Mouse (Mus musculus): Measurements from ENCODE around the gene Unc13d.

DNA sequence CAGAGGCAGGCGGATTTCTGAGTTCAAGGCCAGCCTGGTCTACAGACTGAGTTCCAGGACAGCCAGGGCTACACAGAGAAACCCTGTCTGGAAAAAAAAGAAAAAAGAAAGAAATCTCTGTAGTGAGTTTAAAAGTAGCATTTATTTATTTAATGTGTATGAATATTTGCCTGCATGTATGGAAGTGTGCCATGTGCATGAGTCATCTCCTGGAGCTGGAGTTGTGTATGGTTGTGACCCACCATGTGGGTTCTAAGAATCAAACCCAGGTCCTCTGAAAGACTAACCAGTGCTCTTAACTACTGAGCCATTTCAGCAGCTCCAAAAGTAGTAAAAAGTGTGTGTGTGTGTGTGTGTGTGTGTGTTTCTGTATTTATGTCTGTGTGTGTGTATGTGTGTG is 34.5 kb downstream of the Unc13d start:
- TF ChIP-seq POLR2A (IDR thresholded peaks at IDR 0.05; ENCODE audit: low read depth, low read length) (no peak), CTCF (conservative IDR thresholded peaks at IDR 0.05; ENCODE audit: insufficient read depth, insufficient read length, low read depth, low read length) (no peak)
